Comparison of ENCODE assay signal across 8 mouse cellular contexts in the genomic region with DNA sequence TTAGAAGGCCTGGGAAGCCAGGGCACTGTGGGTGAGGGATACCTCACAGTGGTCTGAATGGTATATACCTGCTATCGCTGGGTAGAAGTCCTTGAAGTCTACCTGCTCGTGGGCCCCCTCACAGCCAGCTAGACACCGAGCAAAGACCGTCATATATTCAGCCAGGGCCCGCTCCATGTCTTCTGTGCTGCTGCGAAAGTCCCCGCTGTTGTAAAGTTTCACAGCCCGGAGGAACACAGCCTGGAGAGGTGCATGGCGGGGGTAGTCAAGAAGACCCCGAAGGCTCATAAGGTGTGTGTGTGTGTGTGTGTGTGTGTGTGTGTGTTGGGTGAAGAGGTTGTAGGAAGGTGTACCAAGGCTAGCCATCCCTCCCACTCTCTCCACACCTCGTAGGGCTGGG. TPM values are rescaled to one million over a fixed set of nuclear protein-coding genes. Genes with fewer than 3 reads are reported as not detected.
DNase-seq lines count a peak whose midpoint lies in the region; ATAC-seq and TF ChIP-seq lines count a peak whose summit lies in the region.

No protein-coding gene starts in this region.

- H3K27me3 ChIP-seq in heart, adult 2 months (ENCODE audit: control insufficient read depth, insufficient read depth, low read length) = no peaks in the 10 kb centered on the region
- H3K27me3 ChIP-seq in C2C12 (ENCODE audit: control insufficient read depth, insufficient read depth, insufficient read length) = no peaks in the 10 kb centered on the region
- H3K27me3 ChIP-seq in forebrain, embryonic 16.5 days (replicated peaks; ENCODE audit: control insufficient read depth, insufficient read depth, low read length) = peaks cover 11% of the 10 kb centered on the region
- peaks cover 62% of the 10 kb centered on the region for H3K27me3 ChIP-seq in liver, embryonic 15.5 days

- H3K79me2 ChIP-seq in heart, adult 2 months (replicated peaks; ENCODE audit: control insufficient read depth, insufficient read depth, low read length) = no peaks in the 10 kb centered on the region
- peaks cover 79% of the 10 kb centered on the region for H3K79me2 ChIP-seq in C2C12 (ENCODE audit: control insufficient read depth, insufficient read depth)

- TF ChIP-seq POLR2A in heart, adult 2 months (IDR thresholded peaks at IDR 0.05; ENCODE audit: insufficient read depth, low read depth, low read length) = no peak

- no peak overlapping the region for H3K27ac ChIP-seq in heart, adult 2 months
- H3K27ac ChIP-seq in forebrain, embryonic 16.5 days (ENCODE audit: low read length) = no peak overlapping the region
- no peak overlapping the region for H3K27ac ChIP-seq in liver, embryonic 15.5 days (replicated peaks)

- no peak for DNase-seq in heart, adult 2 months
- no peak for DNase-seq in heart, postnatal 25 days (ENCODE audit: low spot score)
- DNase-seq in urinary bladder, postnatal 10 days (ENCODE audit: low spot score) = no peak
- no peak for DNase-seq in gastrocnemius, adult 18-20 months (ENCODE audit: low spot score)

- WGBS in heart, adult 2 months = 70% methylated on average over 11 of the region's 11 CpGs
- 78% methylated on average over 11 of the region's 11 CpGs for WGBS in forebrain, embryonic 16.5 days
- 69% methylated on average over 11 of the region's 11 CpGs for WGBS in liver, embryonic 15.5 days (ENCODE audit: insufficient replicate concordance)

- peak overlapping the region; percentile 85 for H3K9ac ChIP-seq in heart, adult 2 months (ENCODE audit: low read depth, low read length)
- H3K9ac ChIP-seq in forebrain, embryonic 16.5 days (replicated peaks; ENCODE audit: low read depth, low read length) = peak overlapping the region; percentile 72
- no peak overlapping the region for H3K9ac ChIP-seq in liver, embryonic 15.5 days

- H3K36me3 ChIP-seq in heart, adult 2 months (ENCODE audit: control insufficient read depth, insufficient read depth, low read length) = no peaks in the 10 kb centered on the region
- peaks cover 49% of the 10 kb centered on the region for H3K36me3 ChIP-seq in C2C12 (ENCODE audit: control insufficient read depth, insufficient read depth)
- H3K36me3 ChIP-seq in forebrain, embryonic 16.5 days (ENCODE audit: control insufficient read depth, insufficient read depth) = no peaks in the 10 kb centered on the region
- H3K36me3 ChIP-seq in liver, embryonic 15.5 days (replicated peaks) = no peaks in the 10 kb centered on the region

- TF ChIP-seq EP300 in heart, adult 2 months (IDR thresholded peaks at IDR 0.05; ENCODE audit: insufficient read depth, low read depth, low read length) = no peak

- peak overlapping the region; percentile 85 for H3ac ChIP-seq in C2C12 (ENCODE audit: control insufficient read depth, insufficient read length, low read depth)

- H3K4me1 ChIP-seq in heart, adult 2 months (ENCODE audit: control insufficient read depth, insufficient read depth, low read length) = peaks cover 7% of the 10 kb centered on the region
- H3K4me1 ChIP-seq in forebrain, embryonic 16.5 days (replicated peaks; ENCODE audit: control insufficient read depth, insufficient read depth, low read length) = peaks cover 21% of the 10 kb centered on the region
- H3K4me1 ChIP-seq in liver, embryonic 15.5 days (replicated peaks) = peaks cover 13% of the 10 kb centered on the region

- no peak for ATAC-seq in forebrain, embryonic 16.5 days
- no peak for ATAC-seq in liver, embryonic 15.5 days (ENCODE audit: insufficient read depth)
- ATAC-seq in cerebellum, adult (ENCODE audit: insufficient number of reproducible peaks, low FRiP score, low TSS enrichment) = no peak

- no peaks in the 10 kb centered on the region for H3K9me3 ChIP-seq in forebrain, embryonic 16.5 days (ENCODE audit: control insufficient read depth, low read length)
- no peaks in the 10 kb centered on the region for H3K9me3 ChIP-seq in liver, embryonic 15.5 days (replicated peaks)

- peak overlapping the region; percentile 79 for H3K4me3 ChIP-seq in heart, adult 2 months
- H3K4me3 ChIP-seq in C2C12 (ENCODE audit: insufficient read depth, poor library complexity, severe bottlenecking) = peak overlapping the region; percentile 88
- peak overlapping the region; percentile 70 for H3K4me3 ChIP-seq in forebrain, embryonic 16.5 days (replicated peaks; ENCODE audit: low read length)
- peak overlapping the region; percentile 57 for H3K4me3 ChIP-seq in liver, embryonic 15.5 days (replicated peaks)

- peak overlapping the region; percentile 73 for H3K4me2 ChIP-seq in forebrain, embryonic 16.5 days (ENCODE audit: low read length)
- H3K4me2 ChIP-seq in liver, embryonic 15.5 days = peak overlapping the region; percentile 67

- intact Hi-C loops in heart, adult 2 months (cut with DNase I) = no loop called here
- intact Hi-C loops in heart, postnatal 25 days (cut with DNase I) = no loop called here

- no peak for TF ChIP-seq CTCF in heart, adult 2 months (IDR thresholded peaks at IDR 0.05)
- no peak for TF ChIP-seq CTCF in C2C12 (IDR thresholded peaks at IDR 0.05; ENCODE audit: control insufficient read depth, insufficient read depth, insufficient read length)

- H3K79me3 ChIP-seq in C2C12 (ENCODE audit: low read depth) = peaks cover 53% of the 10 kb centered on the region

TF ChIP-seq in C2C12, 6 proteins besides CTCF, POLR2A, EP300 and RAD21:
- no peak for TF ChIP-seq MAX (IDR thresholded peaks at IDR 0.05)
- TF ChIP-seq USF1 (IDR thresholded peaks at IDR 0.05; ENCODE audit: low read depth) = no peak
- no peak for TF ChIP-seq FOSL1 (IDR thresholded peaks at IDR 0.05; ENCODE audit: insufficient read depth, low read length, poor library complexity, severe bottlenecking)
- TF ChIP-seq MYOD1 (IDR thresholded peaks at IDR 0.05; ENCODE audit: control insufficient read depth, insufficient read length, low read depth) = no peak
- no peak for TF ChIP-seq CEBPB (IDR thresholded peaks at IDR 0.05; ENCODE audit: low read depth)
- no peak for TF ChIP-seq MYOG (IDR thresholded peaks at IDR 0.05; ENCODE audit: control insufficient read depth, extremely low read depth, insufficient read length)

RNA-seq across cellular contexts. Expression of a gene that starts 1.1 kb away (rescaled TPM):
- 10 to 100 TPM; 13.4 to 16.8 TPM for total RNA-seq in heart, adult 2 months (2021)
- 29.7 and 35.6 TPM in 2 replicates for polyA plus RNA-seq in heart, adult 2 months (2012; rRNA removed)
- total RNA-seq in heart, postnatal 25 days (2021) = 10 to 100 TPM; 15.4 to 15.8 TPM
- 185 TPM for polyA plus RNA-seq in C2C12 (2012; fragmentation: generic; extraction: Trizol)
- 13.8 and 13.9 TPM in 2 replicates for polyA plus RNA-seq in forebrain, embryonic 16.5 days (2015; fragmentation: Nextera tagmentation; extraction: Ambion mirVana)
- polyA plus RNA-seq in liver, embryonic 15.5 days (2015; fragmentation: Nextera tagmentation; extraction: Ambion mirVana) = 3.6 and 4.0 TPM in 2 replicates
- 1 to 10 TPM; 1.6 to 3.2 TPM for total RNA-seq in gastrocnemius, adult 18-20 months (2021)

RNA-seq across cellular contexts. Expression of a gene that starts 2.0 kb away (rescaled TPM):
- total RNA-seq in heart, adult 2 months (2021) = 1 to 10 TPM; 7.4 to 7.5 TPM
- 24.8 and 35.6 TPM in 2 replicates for polyA plus RNA-seq in heart, adult 2 months (2012; rRNA removed)
- 10 to 100 TPM; 12.2 to 14.4 TPM for total RNA-seq in heart, postnatal 25 days (2021)
- 250 TPM for polyA plus RNA-seq in C2C12 (2012; fragmentation: generic; extraction: Trizol)
- 18.4 and 25.6 TPM in 2 replicates for polyA plus RNA-seq in forebrain, embryonic 16.5 days (2015; fragmentation: Nextera tagmentation; extraction: Ambion mirVana)
- 7.8 and 8.5 TPM in 2 replicates for polyA plus RNA-seq in liver, embryonic 15.5 days (2015; fragmentation: Nextera tagmentation; extraction: Ambion mirVana)
- total RNA-seq in gastrocnemius, adult 18-20 months (2021) = 1 to 10 TPM; 1.9 to 2.6 TPM

RNA-seq across cellular contexts. Expression of a gene that starts 16.0 kb away (rescaled TPM):
- total RNA-seq in heart, adult 2 months (2021) = 100 to 1,000 TPM; 234 to 237 TPM
- 317 and 318 TPM in 2 replicates for polyA plus RNA-seq in heart, adult 2 months (2012; rRNA removed)
- 100 to 1,000 TPM; 239 to 247 TPM for total RNA-seq in heart, postnatal 25 days (2021)
- polyA plus RNA-seq in C2C12 (2012; fragmentation: generic; extraction: Trizol) = 127 TPM
- 56.2 and 62.0 TPM in 2 replicates for polyA plus RNA-seq in forebrain, embryonic 16.5 days (2015; fragmentation: Nextera tagmentation; extraction: Ambion mirVana)
- 14.0 and 15.7 TPM in 2 replicates for polyA plus RNA-seq in liver, embryonic 15.5 days (2015; fragmentation: Nextera tagmentation; extraction: Ambion mirVana)
- 10 to 100 TPM; 73.4 to 81.3 TPM for total RNA-seq in gastrocnemius, adult 18-20 months (2021)

RNA-seq across cellular contexts. Expression of a gene that starts 28.1 kb away (rescaled TPM):
- 10 to 100 TPM; 23.5 to 24.1 TPM for total RNA-seq in heart, adult 2 months (2021)
- 44.0 and 63.3 TPM in 2 replicates for polyA plus RNA-seq in heart, adult 2 months (2012; rRNA removed)
- total RNA-seq in heart, postnatal 25 days (2021) = 10 to 100 TPM; 30.2 to 33.3 TPM
- polyA plus RNA-seq in C2C12 (2012; fragmentation: generic; extraction: Trizol) = 83.4 TPM
- polyA plus RNA-seq in forebrain, embryonic 16.5 days (2015; fragmentation: Nextera tagmentation; extraction: Ambion mirVana) = 104 and 120 TPM in 2 replicates
- polyA plus RNA-seq in liver, embryonic 15.5 days (2015; fragmentation: Nextera tagmentation; extraction: Ambion mirVana) = 16.5 and 17.7 TPM in 2 replicates
- 1 to 10 TPM; 7.7 to 8.3 TPM for total RNA-seq in gastrocnemius, adult 18-20 months (2021)

RNA-seq across cellular contexts. Expression of a gene that starts 28.2 kb away (rescaled TPM):
- total RNA-seq in heart, adult 2 months (2021) = 1 to 10 TPM in 1 of 2 experiments, under 1 TPM in 1; 0.50 to 1.0 TPM
- 0.86 and 1.8 TPM in 2 replicates for polyA plus RNA-seq in heart, adult 2 months (2012; rRNA removed)
- under 1 TPM; 0.88 to 0.92 TPM for total RNA-seq in heart, postnatal 25 days (2021)
- 0.12 TPM for polyA plus RNA-seq in C2C12 (2012; fragmentation: generic; extraction: Trizol)
- polyA plus RNA-seq in forebrain, embryonic 16.5 days (2015; fragmentation: Nextera tagmentation; extraction: Ambion mirVana) = 0.62 and 0.80 TPM in 2 replicates
- polyA plus RNA-seq in liver, embryonic 15.5 days (2015; fragmentation: Nextera tagmentation; extraction: Ambion mirVana) = 0.06 and 0.14 TPM in 2 replicates
- under 1 TPM; 0.25 to 0.28 TPM for total RNA-seq in gastrocnemius, adult 18-20 months (2021)
